Mouse (Mus musculus) kidney, embryonic 15.5 days (tissue): ENCODE data around the gene Svop. TPM values are rescaled to one million over a fixed set of nuclear protein-coding genes. Genes with fewer than 3 reads are reported as not detected.
A peak's percentile ranks its signal among the peaks of the same experiment; 100 is the strongest.

Source experiments
- ATAC-seq: fragments of 200-750 bp; cut with Nextera tagmentation; replicated peaks from 2 replicates; pipeline ENCODE4 v1.8.0; 2017; ENCODE audit warnings: moderate TSS enrichment; ENCODE audit not compliant: low FRiP score
- H3K27ac ChIP-seq: fragments of 300-500 bp; sonication (generic); 2 replicates; pipeline ENCODE4 v1.5.1; 2015; ENCODE audit warnings: mild to moderate bottlenecking, inconsistent platforms
- H3K27me3 ChIP-seq: fragments of 300-500 bp; sonication (generic); 2 replicates; pipeline ENCODE4 v1.6.1; 2015; ENCODE audit warnings: inconsistent platforms
- H3K36me3 ChIP-seq: fragments of 300-500 bp; sonication (generic); 2 replicates; pipeline ENCODE4 v1.6.1; 2015; ENCODE audit warnings: inconsistent platforms
- H3K4me1 ChIP-seq: fragments of 300-500 bp; sonication (generic); 2 replicates; pipeline ENCODE4 v1.6.1; 2015; ENCODE audit warnings: inconsistent platforms
- H3K4me2 ChIP-seq: fragments of 300-500 bp; sonication (generic); 2 replicates; pipeline ENCODE4 v1.6.1; 2015; ENCODE audit warnings: moderate library complexity, mild to moderate bottlenecking, inconsistent platforms
- H3K4me3 ChIP-seq: fragments of 300-500 bp; sonication (generic); replicated peaks from 2 replicates; pipeline ENCODE4 v1.5.1; 2015; ENCODE audit warnings: mild to moderate bottlenecking, inconsistent platforms
- H3K9ac ChIP-seq: fragments of 300-500 bp; sonication (generic); 2 replicates; pipeline ENCODE4 v1.6.1; 2015; ENCODE audit warnings: mild to moderate bottlenecking, inconsistent platforms
- H3K9me3 ChIP-seq: fragments of 300-500 bp; sonication (generic); replicated peaks from 2 replicates; pipeline ENCODE4 v1.6.1; 2016; ENCODE audit warnings: inconsistent platforms
- WGBS: fragments of 180-500 bp; shearing (Covaris S2); methylation state at CpG from one replicate; pipeline ENCODE4 v1.1.7; 2015; ENCODE audit warnings: mixed read lengths; 5-methylcytosine and 5-hydroxymethylcytosine counted together
- polyA plus RNA-seq: library from polyadenylated mRNA; unstranded; fragments of >200 nt; fragmentation: Nextera tagmentation; extraction: Ambion mirVana; gene quantifications from 2 replicates; pipeline ENCODE4 v1.2.1, GENCODE M21; 2015

The Svop gene
- polyA plus RNA-seq, 1 experiment from 2014 or later: 0.91 TPM

GRCm38 (mm10) chr5:114040508-114040907, 50.9 kb downstream of the Svop start:
- ATAC-seq: no peak
- Histone ChIP-seq H3K27ac (no peak overlapping the region), H3K36me3 (no peaks in the 10 kb centered on the region), H3K4me2 (no peak overlapping the region), H3K27me3 (0 out of 2 replicates have a peak, but pooled peaks cover 3% of the 10 kb centered on the region), H3K9me3 (no peaks in the 10 kb centered on the region), H3K9ac (no peak overlapping the region), H3K4me3 (no peak overlapping the region), H3K4me1 (peaks cover 22% of the 10 kb centered on the region)
- WGBS: 24% methylated on average over 8 of the region's 8 CpGs

- Histone ChIP-seq H3K27ac (peak overlapping the region; percentile 45), H3K27me3 (no peaks in the 10 kb centered on the region), H3K9ac (no peak overlapping the region), H3K36me3 (no peaks in the 10 kb centered on the region), H3K4me1 (peaks cover 16% of the 10 kb centered on the region), H3K4me3 (no peak overlapping the region), H3K4me2 (0 out of 2 replicates have a peak overlapping the region, but pooled peaks have one; percentile 7), H3K9me3 (no peaks in the 10 kb centered on the region)
- peak; percentile 93 for ATAC-seq
- 29% methylated on average over 10 of the region's 10 CpGs for WGBS
Measured at GRCm38 (mm10) chr5:114035111-114035510, 56.3 kb downstream of the Svop start.

- Histone ChIP-seq H3K27ac (peak overlapping the region; percentile 45), H3K9ac (no peak overlapping the region), H3K4me1 (peaks cover 16% of the 10 kb centered on the region), H3K36me3 (no peaks in the 10 kb centered on the region), H3K4me3 (no peak overlapping the region), H3K27me3 (no peaks in the 10 kb centered on the region), H3K4me2 (no peak overlapping the region), H3K9me3 (no peaks in the 10 kb centered on the region)
- WGBS: 83% methylated on average over 7 of the region's 7 CpGs
- no peak for ATAC-seq
Measured at GRCm38 (mm10) chr5:114034393-114034792, 57.0 kb downstream of the Svop start.

GRCm38 (mm10) chr5:114032161-114032763, 59.1 kb downstream of the Svop start:
- Histone ChIP-seq H3K9ac (no peak overlapping the region), H3K36me3 (no peaks in the 10 kb centered on the region), H3K9me3 (no peaks in the 10 kb centered on the region), H3K4me2 (no peak overlapping the region), H3K4me3 (no peak overlapping the region), H3K27ac (no peak overlapping the region), H3K27me3 (no peaks in the 10 kb centered on the region), H3K4me1 (peaks cover 16% of the 10 kb centered on the region)
- WGBS: 81% methylated on average over 3 of the region's 3 CpGs
- no peak for ATAC-seq

- Histone ChIP-seq H3K9me3 (no peaks in the 10 kb centered on the region), H3K4me2 (no peak overlapping the region), H3K4me3 (no peak overlapping the region), H3K27ac (no peak overlapping the region), H3K36me3 (no peaks in the 10 kb centered on the region), H3K9ac (no peak overlapping the region), H3K4me1 (peaks cover 10% of the 10 kb centered on the region), H3K27me3 (no peaks in the 10 kb centered on the region)
- ATAC-seq: no peak
- 83% methylated on average over 12 of the region's 12 CpGs for WGBS
Measured at GRCm38 (mm10) chr5:114030652-114031051, 60.7 kb downstream of the Svop start.

- 84% methylated on average over 12 of the region's 12 CpGs for WGBS
- Histone ChIP-seq H3K9me3 (no peaks in the 10 kb centered on the region), H3K4me3 (no peak overlapping the region)
Measured at GRCm38 (mm10) chr5:114028111-114028510, 63.3 kb downstream of the Svop start.

GRCm38 (mm10) chr5:114027217-114027944, 64.0 kb downstream of the Svop start:
- WGBS: 82% methylated on average over 12 of the region's 12 CpGs
- ATAC-seq: no peak

More at GRCm38 (mm10) chr5:114028111-114028510, 63.3 kb downstream of the Svop start:
- Histone ChIP-seq H3K4me2 (no peak overlapping the region), H3K9ac (no peak overlapping the region), H3K27ac (no peak overlapping the region), H3K36me3 (no peaks in the 10 kb centered on the region), H3K4me1 (peaks cover 9% of the 10 kb centered on the region; the same call in 1 of the 2 replicates), H3K27me3 (no peaks in the 10 kb centered on the region)
- no peak for ATAC-seq

GRCm38 (mm10) chr5:114024885-114025284, 66.5 kb downstream of the Svop start:
- peak overlapping the region; percentile 33; the same call in 1 of the 2 replicates for H3K4me2 ChIP-seq
- H3K4me1 ChIP-seq: peaks cover 9% of the 10 kb centered on the region; the same call in 1 of the 2 replicates
- no peaks in the 10 kb centered on the region for H3K9me3 ChIP-seq
- 14% methylated on average over 10 of the region's 10 CpGs for WGBS
- no peaks in the 10 kb centered on the region for H3K27me3 ChIP-seq
- no peak overlapping the region for H3K9ac ChIP-seq
- H3K36me3 ChIP-seq: no peaks in the 10 kb centered on the region
- H3K4me3 ChIP-seq: no peak overlapping the region
- no peak overlapping the region for H3K27ac ChIP-seq
- no peak for ATAC-seq

More at GRCm38 (mm10) chr5:114027217-114027944, 64.0 kb downstream of the Svop start:
- Histone ChIP-seq H3K4me1 (peaks cover 9% of the 10 kb centered on the region; the same call in 1 of the 2 replicates), H3K4me2 (no peak overlapping the region), H3K36me3 (no peaks in the 10 kb centered on the region), H3K27me3 (no peaks in the 10 kb centered on the region), H3K27ac (no peak overlapping the region), H3K4me3 (no peak overlapping the region), H3K9me3 (no peaks in the 10 kb centered on the region), H3K9ac (no peak overlapping the region)

GRCm38 (mm10) chr5:114024390-114024789, 67.0 kb downstream of the Svop start:
- H3K9ac ChIP-seq: no peak overlapping the region
- H3K4me2 ChIP-seq: no peak overlapping the region
- H3K27me3 ChIP-seq: no peaks in the 10 kb centered on the region
- no peaks in the 10 kb centered on the region for H3K9me3 ChIP-seq
- no peaks in the 10 kb centered on the region for H3K36me3 ChIP-seq
- no peak overlapping the region for H3K27ac ChIP-seq
- peaks cover 9% of the 10 kb centered on the region; the same call in 1 of the 2 replicates for H3K4me1 ChIP-seq
- 53% methylated on average over 6 of the region's 6 CpGs for WGBS
- H3K4me3 ChIP-seq: no peak overlapping the region
- no peak for ATAC-seq

GRCm38 (mm10) chr5:114015121-114015520, 76.2 kb downstream of the Svop start:
- no peak overlapping the region for H3K27ac ChIP-seq
- H3K4me1 ChIP-seq: no peaks in the 10 kb centered on the region
- no peaks in the 10 kb centered on the region for H3K9me3 ChIP-seq
- H3K4me2 ChIP-seq: no peak overlapping the region
- 67% methylated on average over 7 of the region's 7 CpGs for WGBS
- H3K9ac ChIP-seq: no peak overlapping the region
- H3K27me3 ChIP-seq: no peaks in the 10 kb centered on the region
- no peaks in the 10 kb centered on the region for H3K36me3 ChIP-seq
- no peak for ATAC-seq
- H3K4me3 ChIP-seq: no peak overlapping the region

- H3K36me3 ChIP-seq: no peaks in the 10 kb centered on the region
- no peak for ATAC-seq
- WGBS: 66% methylated on average over 4 of the region's 4 CpGs
- H3K27me3 ChIP-seq: no peaks in the 10 kb centered on the region
- H3K4me2 ChIP-seq: no peak overlapping the region
- H3K9me3 ChIP-seq: no peaks in the 10 kb centered on the region
- no peak overlapping the region for H3K9ac ChIP-seq
- H3K4me3 ChIP-seq: no peak overlapping the region
- H3K4me1 ChIP-seq: peaks cover 12% of the 10 kb centered on the region
- H3K27ac ChIP-seq: no peak overlapping the region
Measured at GRCm38 (mm10) chr5:114009049-114009448, 82.3 kb downstream of the Svop start.

- no peak overlapping the region for H3K9ac ChIP-seq
- no peak overlapping the region for H3K4me3 ChIP-seq
- no peak overlapping the region for H3K27ac ChIP-seq
- no peak for ATAC-seq
- H3K27me3 ChIP-seq: no peaks in the 10 kb centered on the region
- H3K4me1 ChIP-seq: peaks cover 20% of the 10 kb centered on the region
- H3K9me3 ChIP-seq: no peaks in the 10 kb centered on the region
- WGBS: 81% methylated on average over 12 of the region's 12 CpGs
- H3K4me2 ChIP-seq: no peak overlapping the region
- no peaks in the 10 kb centered on the region for H3K36me3 ChIP-seq
Measured at GRCm38 (mm10) chr5:114007753-114008453, 83.5 kb downstream of the Svop start.
